Mouse (Mus musculus) G1E (cell line): ENCODE data around the gene Inpp5d.

Source experiments
- CTCF ChIP-seq: IDR thresholded peaks from 2 replicates; pipeline ENCODE4 v1.5.1; 2012; ENCODE audit warnings: low read depth, low read length, inconsistent platforms, mixed read lengths
- GATA1 ChIP-seq: IDR thresholded peaks from 2 replicates; pipeline ENCODE4 v1.6.1; 2012; ENCODE audit warnings: borderline replicate concordance, low read length, inconsistent platforms, mixed read lengths
- POLR2AphosphoS5 ChIP-seq: IDR thresholded peaks from 2 replicates; pipeline ENCODE4 v1.6.1; 2012; ENCODE audit warnings: low read depth, low read length, inconsistent platforms; ENCODE audit not compliant: insufficient replicate concordance
- TAL1 ChIP-seq: conservative IDR thresholded peaks from 2 replicates; pipeline ENCODE4 v1.6.1; 2012; ENCODE audit warnings: low read depth, low read length, inconsistent platforms, mixed read lengths

- no peak for TF ChIP-seq CTCF
- TF ChIP-seq GATA1 = no peak
- TF ChIP-seq TAL1 = no peak
- TF ChIP-seq POLR2AphosphoS5 = no peak
Measured at GRCm38 (mm10) chr1:87636716-87637117, 16.6 kb downstream of the Inpp5d start.
